Mouse (Mus musculus) limb, embryonic 13.5 days (tissue): ENCODE measurements around the gene Ttc12. TPM values are rescaled to one million over a fixed set of nuclear protein-coding genes. Genes with fewer than 3 reads are reported as not detected.

Experiments used
- ATAC-seq: fragments of 200-750 bp; cut with Nextera tagmentation; 2 replicates; pipeline ENCODE4 v1.8.0; 2017; ENCODE audit warnings: low read depth, moderate number of reproducible peaks, moderate TSS enrichment; ENCODE audit not compliant: low FRiP score
- H3K27ac ChIP-seq: fragments of 300-500 bp; sonication (generic); 2 replicates; pipeline ENCODE4 v1.5.1; 2015; ENCODE audit warnings: inconsistent platforms, mild to moderate bottlenecking, moderate library complexity
- H3K27me3 ChIP-seq: fragments of 300-500 bp; sonication (generic); 2 replicates; pipeline ENCODE4 v1.6.1; 2015; ENCODE audit warnings: mild to moderate bottlenecking, inconsistent platforms
- H3K36me3 ChIP-seq: fragments of 300-500 bp; sonication (generic); 2 replicates; pipeline ENCODE4 v1.6.1; 2015; ENCODE audit warnings: inconsistent platforms, mild to moderate bottlenecking, moderate library complexity
- H3K4me1 ChIP-seq: fragments of 300-500 bp; sonication (generic); 2 replicates; pipeline ENCODE4 v1.6.1; 2015; ENCODE audit warnings: inconsistent platforms
- H3K4me2 ChIP-seq: fragments of 300-500 bp; sonication (generic); replicated peaks from 2 replicates; pipeline ENCODE4 v1.6.1; 2015; ENCODE audit warnings: inconsistent platforms, mild to moderate bottlenecking, moderate library complexity
- H3K4me3 ChIP-seq: fragments of 300-500 bp; sonication (generic); 2 replicates; pipeline ENCODE4 v1.5.1; 2015; ENCODE audit warnings: moderate library complexity, mild to moderate bottlenecking, inconsistent platforms
- H3K9ac ChIP-seq: fragments of 300-500 bp; sonication (generic); 2 replicates; pipeline ENCODE4 v1.6.1; 2015; ENCODE audit warnings: mild to moderate bottlenecking, inconsistent platforms
- H3K9me3 ChIP-seq: fragments of 300-500 bp; sonication (generic); 2 replicates; pipeline ENCODE4 v1.6.1; 2016; ENCODE audit warnings: inconsistent platforms
- WGBS: fragments of 180-500 bp; shearing (Covaris S2); methylation state at CpG from one replicate; pipeline ENCODE4 v1.1.7; 2015; 5-methylcytosine and 5-hydroxymethylcytosine counted together
- polyA plus RNA-seq: library from polyadenylated mRNA; unstranded; fragments of >200 nt; fragmentation: Nextera tagmentation; extraction: Ambion mirVana; gene quantifications from 2 replicates; pipeline ENCODE4 v1.2.1, GENCODE M21; 2015

The Ttc12 gene
- polyA plus RNA-seq, 1 experiment from 2014 or later: 1.4 TPM

DNA sequence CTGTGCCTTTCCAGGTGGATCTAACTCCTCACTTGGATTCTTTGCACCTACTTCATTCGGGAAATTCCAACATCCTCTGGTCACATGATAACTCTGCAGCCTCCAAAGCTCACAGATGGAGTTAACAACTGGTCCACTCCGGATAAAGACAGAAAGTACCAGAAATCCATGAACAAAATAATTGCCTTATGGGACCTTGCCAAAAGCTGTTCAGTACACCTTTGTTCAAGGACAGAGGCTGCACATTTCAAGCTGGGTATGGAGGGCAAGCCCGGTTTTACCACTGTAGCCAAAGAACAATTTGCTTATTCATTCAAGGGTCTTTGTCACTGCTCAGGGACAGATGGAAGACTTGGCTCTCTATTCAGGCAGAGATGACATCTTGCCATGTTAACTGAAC lies 43.4 kb downstream of the Ttc12 start:
- H3K4me2 ChIP-seq: no peak overlapping the region
- H3K4me3 ChIP-seq: no peak overlapping the region
- no peak overlapping the region for H3K9ac ChIP-seq
- no peaks in the 10 kb centered on the region for H3K9me3 ChIP-seq
- H3K4me1 ChIP-seq: no peaks in the 10 kb centered on the region
- WGBS: 68% methylated on average over 3 of the region's 3 CpGs
- H3K27me3 ChIP-seq: no peaks in the 10 kb centered on the region
- no peaks in the 10 kb centered on the region for H3K36me3 ChIP-seq
- no peak overlapping the region for H3K27ac ChIP-seq
- no peak for ATAC-seq

DNA sequence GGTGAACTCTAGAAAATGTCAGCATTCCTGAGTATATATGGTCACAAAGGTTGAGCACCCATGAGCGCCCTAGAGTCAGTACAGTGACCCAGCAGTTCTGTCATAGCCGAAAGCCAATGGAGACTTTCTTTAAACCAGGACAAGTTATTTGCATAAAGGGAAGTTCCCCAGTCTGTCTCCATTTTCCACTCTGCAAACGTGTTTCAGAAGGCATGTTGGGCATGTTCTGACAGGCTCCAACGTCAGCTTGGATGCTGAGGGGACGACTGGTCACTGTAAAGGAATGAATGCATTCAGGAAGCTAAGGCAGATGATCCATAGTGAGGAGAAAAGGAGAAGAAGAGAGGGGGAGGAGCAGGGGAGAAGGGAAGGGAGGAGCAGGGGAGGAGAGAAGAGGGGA lies 58.5 kb downstream of the Ttc12 start:
- Histone ChIP-seq H3K36me3 (no peaks in the 10 kb centered on the region), H3K27me3 (no peaks in the 10 kb centered on the region), H3K9me3 (no peaks in the 10 kb centered on the region), H3K4me1 (peaks cover 6% of the 10 kb centered on the region; the same call in 1 of the 2 replicates), H3K4me2 (no peak overlapping the region), H3K27ac (no peak overlapping the region), H3K9ac (no peak overlapping the region), H3K4me3 (no peak overlapping the region)
- no peak for ATAC-seq
- 73% methylated on average over 5 of the region's 5 CpGs for WGBS

DNA sequence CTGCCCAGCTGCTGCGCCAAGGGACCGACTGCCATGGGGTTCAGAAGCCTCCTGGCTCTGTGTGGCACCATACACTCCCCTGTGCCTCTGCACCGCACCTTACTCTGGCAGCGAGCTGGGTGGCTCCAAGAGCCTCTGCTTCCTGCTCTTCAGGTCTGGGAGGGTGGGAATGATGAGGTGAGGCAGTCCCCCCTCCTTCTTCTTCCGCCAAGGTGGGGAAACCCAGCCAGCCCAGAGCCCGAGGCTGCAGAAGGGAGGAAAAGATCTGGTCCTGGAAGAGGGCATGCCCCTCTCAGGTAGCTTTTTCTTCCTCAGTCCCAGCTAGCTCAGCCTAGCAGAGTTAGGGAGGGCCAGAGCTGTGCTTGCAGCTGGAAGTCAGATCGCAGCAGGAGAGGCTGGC lies 59.1 kb downstream of the Ttc12 start, which contains the start of gene Ankk1:
Ankk1 (minus strand) TSS at position 101 of the 400 bp plus-strand sequence.
- Histone ChIP-seq H3K9ac (no peak within 1 kb of the TSS), H3K27me3 (no peaks in the 10 kb centered on the region), H3K27ac (no peak within 1 kb of the TSS), H3K4me3 (no peak within 1 kb of the TSS), H3K36me3 (no peaks in the 10 kb centered on the region), H3K9me3 (no peaks in the 10 kb centered on the region), H3K4me2 (no peak within 1 kb of the TSS), H3K4me1 (peaks cover 6% of the 10 kb centered on the region; the same call in 1 of the 2 replicates)
- WGBS: 76% methylated on average over 7 of the region's 7 CpGs
- ATAC-seq: no peak

DNA sequence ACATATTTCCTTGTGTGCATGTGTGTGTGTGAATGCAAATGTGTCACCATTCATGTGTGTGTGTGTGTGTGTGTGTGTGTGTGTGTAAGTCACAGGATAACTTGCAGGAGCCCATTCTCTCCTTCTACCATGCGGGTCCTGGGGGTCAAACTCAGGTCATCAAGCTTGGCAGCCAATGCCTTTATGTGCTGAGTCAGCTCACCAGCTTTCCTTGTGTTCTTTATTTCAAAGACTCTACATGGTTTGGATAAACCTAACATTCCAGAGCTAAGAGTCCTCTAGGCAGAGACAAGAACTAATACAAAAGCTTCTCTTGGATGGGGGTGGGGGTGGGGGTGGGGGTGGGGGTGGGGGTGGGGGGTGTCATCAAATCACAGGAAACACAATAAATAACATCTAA lies 60.4 kb downstream of the Ttc12 start:
- Histone ChIP-seq H3K4me3 (no peak overlapping the region), H3K4me2 (no peak overlapping the region), H3K9me3 (no peaks in the 10 kb centered on the region), H3K4me1 (peaks cover 6% of the 10 kb centered on the region; the same call in 1 of the 2 replicates), H3K27me3 (no peaks in the 10 kb centered on the region), H3K9ac (no peak overlapping the region), H3K27ac (no peak overlapping the region), H3K36me3 (no peaks in the 10 kb centered on the region)
- WGBS: 62% methylated on average over 1 of the region's 1 CpGs
- ATAC-seq: no peak

DNA sequence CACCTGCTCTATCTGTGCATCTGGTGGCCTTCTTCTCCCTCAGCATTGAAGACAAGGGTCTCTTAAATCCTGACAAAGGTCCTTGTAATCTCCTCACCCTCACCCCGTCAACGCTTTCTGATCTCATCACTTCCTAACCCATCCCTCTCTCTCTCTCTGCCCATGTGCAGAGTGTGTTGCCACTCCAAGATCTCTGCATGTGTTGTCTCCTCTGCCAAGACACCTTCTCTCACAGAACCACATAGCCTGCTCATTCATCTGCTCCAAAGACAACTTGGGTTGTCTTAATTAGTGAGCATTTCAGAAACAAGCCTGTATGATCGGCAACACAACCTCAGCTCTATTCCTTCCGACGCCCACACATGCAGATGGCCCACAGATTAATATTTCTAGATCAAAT lies 62.2 kb downstream of the Ttc12 start:
- H3K4me1 ChIP-seq: no peaks in the 10 kb centered on the region; the same call in 1 of the 2 replicates
- H3K27me3 ChIP-seq: no peaks in the 10 kb centered on the region
- no peaks in the 10 kb centered on the region for H3K36me3 ChIP-seq
- H3K4me3 ChIP-seq: no peak overlapping the region
- no peak overlapping the region for H3K4me2 ChIP-seq
- no peak overlapping the region for H3K9ac ChIP-seq
- no peak for ATAC-seq
- H3K9me3 ChIP-seq: no peaks in the 10 kb centered on the region
- WGBS: 92% methylated on average over 5 of the region's 5 CpGs
- no peak overlapping the region for H3K27ac ChIP-seq

DNA sequence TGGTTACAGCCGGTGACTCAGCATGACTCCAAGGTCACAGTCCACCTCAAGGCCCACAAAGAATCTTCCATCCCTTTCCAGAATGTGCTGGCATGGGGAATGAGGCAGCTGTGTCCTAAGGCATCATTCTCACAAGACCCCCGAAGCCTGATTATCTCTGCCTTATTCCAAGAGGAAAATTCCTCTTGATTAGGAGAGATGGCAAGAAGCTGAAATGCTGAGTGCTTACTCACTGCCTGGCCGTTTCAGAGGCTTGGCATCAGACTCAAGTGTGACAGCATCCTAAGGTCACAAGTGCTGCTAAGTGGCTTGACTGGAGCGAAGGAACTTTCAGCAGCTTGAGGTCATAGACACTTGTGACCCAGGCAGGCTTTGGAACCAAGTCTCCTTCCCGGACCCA lies 75.4 kb downstream of the Ttc12 start:
- Histone ChIP-seq H3K27ac (no peak overlapping the region), H3K4me1 (no peaks in the 10 kb centered on the region), H3K4me3 (no peak overlapping the region), H3K9me3 (no peaks in the 10 kb centered on the region), H3K36me3 (no peaks in the 10 kb centered on the region), H3K9ac (no peak overlapping the region), H3K4me2 (no peak overlapping the region), H3K27me3 (0 out of 2 replicates have a peak, but pooled peaks cover 3% of the 10 kb centered on the region)
- WGBS: 82% methylated on average over 5 of the region's 5 CpGs
- ATAC-seq: no peak

DNA sequence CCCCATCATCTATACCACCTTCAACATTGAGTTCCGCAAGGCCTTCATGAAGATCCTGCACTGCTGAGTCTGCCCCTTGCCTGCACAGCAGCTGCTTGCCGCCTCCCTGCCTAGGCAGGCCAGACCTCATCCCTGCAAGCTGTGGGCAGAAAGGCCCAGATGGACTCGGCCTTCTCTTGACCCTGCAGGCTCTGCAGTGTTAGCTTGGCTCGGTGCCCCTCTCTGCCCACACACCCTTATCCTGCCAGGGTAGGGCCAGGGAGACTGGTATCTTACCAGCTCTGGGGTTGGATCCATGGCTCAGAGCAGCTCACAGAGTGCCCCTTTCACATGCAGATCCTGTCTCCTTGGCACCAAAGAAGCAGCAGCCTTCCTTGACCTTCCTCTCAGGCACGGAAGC lies 79.0 kb downstream of the Ttc12 start:
- 0 out of 2 replicates have a peak, but pooled peaks cover under 1% of the 10 kb centered on the region for H3K27me3 ChIP-seq
- ATAC-seq: no peak
- H3K4me3 ChIP-seq: no peak overlapping the region
- no peak overlapping the region for H3K27ac ChIP-seq
- no peaks in the 10 kb centered on the region for H3K9me3 ChIP-seq
- 82% methylated on average over 5 of the region's 5 CpGs for WGBS
- H3K36me3 ChIP-seq: no peaks in the 10 kb centered on the region
- H3K4me2 ChIP-seq: no peak overlapping the region
- H3K4me1 ChIP-seq: no peaks in the 10 kb centered on the region
- no peak overlapping the region for H3K9ac ChIP-seq

DNA sequence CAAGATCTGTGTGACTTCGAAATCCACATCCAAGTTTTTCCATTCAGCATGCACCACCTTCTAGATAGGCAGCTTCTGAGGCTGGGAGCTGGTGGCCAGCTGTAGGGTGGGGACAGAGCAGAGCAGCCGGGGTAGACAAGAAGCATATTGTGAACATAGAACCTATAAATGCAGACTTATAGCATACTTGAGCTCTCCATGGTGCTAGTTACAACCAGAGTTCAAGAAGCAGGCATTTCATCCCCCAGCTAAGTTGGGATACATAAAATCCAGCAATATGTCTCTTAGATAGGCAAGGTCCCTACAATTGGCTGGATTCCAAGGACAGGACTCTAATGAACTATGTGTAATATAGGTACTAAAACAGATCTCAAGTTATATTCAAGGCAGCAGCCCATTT lies 82.3 kb downstream of the Ttc12 start:
- H3K4me3 ChIP-seq: no peak overlapping the region
- no peak overlapping the region for H3K27ac ChIP-seq
- H3K9ac ChIP-seq: no peak overlapping the region
- H3K4me2 ChIP-seq: no peak overlapping the region
- WGBS: 52% methylated on average over 2 of the region's 2 CpGs
- no peaks in the 10 kb centered on the region for H3K4me1 ChIP-seq
- H3K9me3 ChIP-seq: no peaks in the 10 kb centered on the region
- no peaks in the 10 kb centered on the region for H3K36me3 ChIP-seq
- H3K27me3 ChIP-seq: no peaks in the 10 kb centered on the region
- no peak for ATAC-seq

DNA sequence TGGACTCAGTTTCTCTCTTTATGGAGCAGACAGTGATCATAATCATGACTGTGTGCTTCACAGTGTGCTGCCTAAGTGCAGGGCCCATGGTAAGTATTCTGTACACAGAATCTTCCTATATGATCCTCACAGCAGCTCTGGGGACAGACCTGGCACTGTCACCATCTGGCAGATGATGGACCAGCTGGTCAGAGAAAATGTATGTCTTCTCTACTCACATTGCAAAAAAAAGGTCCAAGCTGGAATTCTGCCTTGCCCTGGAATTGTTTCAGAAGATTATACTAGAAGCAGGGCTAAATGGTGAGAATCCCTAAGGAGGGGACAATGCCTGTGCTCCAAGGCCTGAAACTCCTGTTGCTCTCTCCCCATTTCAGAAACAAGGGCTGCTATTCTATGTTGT lies 90.0 kb downstream of the Ttc12 start:
- no peak for ATAC-seq
- Histone ChIP-seq H3K9ac (no peak overlapping the region), H3K4me2 (no peak overlapping the region), H3K4me3 (no peak overlapping the region), H3K36me3 (no peaks in the 10 kb centered on the region), H3K9me3 (no peaks in the 10 kb centered on the region), H3K4me1 (no peaks in the 10 kb centered on the region), H3K27me3 (no peaks in the 10 kb centered on the region), H3K27ac (no peak overlapping the region)

DNA sequence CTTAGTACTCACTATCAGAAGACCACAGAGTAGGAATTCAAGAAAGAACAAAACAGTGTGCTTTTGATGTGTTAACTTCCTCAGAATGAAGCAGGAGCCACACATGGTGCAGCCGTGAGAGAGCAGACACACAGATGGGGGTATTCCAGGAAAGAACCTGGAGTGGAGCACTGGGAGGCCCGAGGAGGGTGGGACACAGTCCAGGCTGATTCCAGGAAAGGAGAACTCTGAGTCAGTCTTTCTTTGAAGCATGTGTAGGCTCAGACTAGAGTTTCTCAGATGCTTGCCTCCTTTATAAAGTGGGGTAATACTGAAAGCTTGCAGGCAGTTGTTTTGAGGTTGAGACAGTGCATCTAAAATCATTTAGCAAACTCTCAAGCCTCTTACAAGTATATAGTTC lies 93.8 kb downstream of the Ttc12 start:
- no peak for ATAC-seq
- no peaks in the 10 kb centered on the region for H3K36me3 ChIP-seq
- no peaks in the 10 kb centered on the region for H3K4me1 ChIP-seq
- H3K9me3 ChIP-seq: no peaks in the 10 kb centered on the region
- 44% methylated on average over 2 of the region's 2 CpGs for WGBS
- no peak overlapping the region for H3K4me3 ChIP-seq
- no peak overlapping the region for H3K27ac ChIP-seq
- no peaks in the 10 kb centered on the region for H3K27me3 ChIP-seq
- no peak overlapping the region for H3K9ac ChIP-seq
- H3K4me2 ChIP-seq: no peak overlapping the region

Other genes with a start within 250 kb of the Ttc12 start
- gene Gm4894, start 235.7 kb downstream of the Ttc12 start, polyA plus RNA-seq: not detected in 2 replicates
- not detected in 2 replicates for gene Drd2, start 145.6 kb downstream of the Ttc12 start, polyA plus RNA-seq
- gene Ankk1, start 59.2 kb downstream of the Ttc12 start, polyA plus RNA-seq: not detected in 2 replicates